Mouse (Mus musculus) liver (tissue): Measurements from ENCODE around the gene Taar8c.

Experiments
- DNase-seq: peaks from one replicate; pipeline ENCODE4 v3.0.0-alpha.2; 2020; ENCODE audit warnings: mixed read lengths

The Taar8c gene

GRCm38 (mm10) chr10:24058986-24059385, 42.7 kb downstream of the Taar8c start:
- no peak for DNase-seq

GRCm38 (mm10) chr10:24052039-24052438, 49.7 kb downstream of the Taar8c start:
- no peak for DNase-seq
